Mouse (Mus musculus): ENCODE measurements around the gene Slc6a16.

GRCm38 (mm10) chr7:45202654-45203053 lies 38.2 kb upstream of the Slc6a16 start:
- TF ChIP-seq POLR2A (IDR thresholded peaks at IDR 0.05; ENCODE audit: low read depth, low read length) (no peak), CTCF (conservative IDR thresholded peaks at IDR 0.05; ENCODE audit: insufficient read depth, insufficient read length, low read depth, low read length) (no peak)

All from kidney, adult 2 months (tissue).